Mouse (Mus musculus): Measurements from ENCODE around the gene Ankrd6. TPM values are rescaled to one million over a fixed set of nuclear protein-coding genes. Genes with fewer than 3 reads are reported as not detected.

Gene Ankrd6
- polyA plus RNA-seq, 1 experiment from 2014 or later: 23.0 TPM

DNA sequence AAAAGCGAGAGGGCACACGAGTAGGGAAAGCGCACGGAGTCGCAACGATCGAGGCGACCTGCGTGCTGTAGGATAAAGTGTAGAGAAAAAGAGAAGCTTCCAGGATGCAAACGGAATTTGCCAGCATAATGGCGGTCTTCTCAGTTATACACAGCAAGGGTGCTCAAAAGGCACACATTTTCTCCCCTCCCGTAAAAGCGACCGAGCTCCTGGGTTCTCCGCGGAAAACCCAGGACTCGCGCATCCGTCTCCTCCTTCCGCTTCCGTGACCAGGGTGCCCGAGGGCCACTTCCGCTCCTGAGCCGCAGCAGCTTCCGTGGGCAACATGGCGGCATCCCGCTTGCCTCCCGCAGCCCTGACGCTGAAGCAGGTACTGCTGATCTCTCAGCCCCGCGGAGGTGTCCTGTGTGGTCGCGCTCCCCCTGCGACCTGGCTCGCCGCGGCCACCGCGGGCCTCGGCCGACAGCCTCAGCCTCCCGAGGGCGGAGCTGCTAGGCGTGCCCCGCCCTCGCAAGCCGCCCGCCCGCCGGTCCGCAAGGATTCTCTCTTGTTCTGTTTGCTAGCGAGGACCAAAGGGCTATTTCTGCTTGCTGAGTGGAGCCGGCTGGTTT, 150.6 kb downstream of the Ankrd6 start, which contains the start of gene Lyrm2:
Gene Lyrm2 (plus strand): TSS at position 288 of the 611 bp plus-strand sequence.
- peak; percentile 85 for DNase-seq (ENCODE audit: low spot score)
- WGBS: under 1% methylated on average over 53 of the region's 53 CpGs
- H3K4me3 ChIP-seq (replicated peaks; ENCODE audit: low read length): peak within 1 kb of the TSS; percentile 76

GRCm38 (mm10) chr4:32798976-32799375, 151.7 kb downstream of the Ankrd6 start:
- Histone ChIP-seq H3K27ac (no peak overlapping the region), H3K4me3 (replicated peaks; ENCODE audit: low read length) (no peak overlapping the region), H3K9ac (no peak overlapping the region), H3K27me3 (ENCODE audit: control insufficient read depth, insufficient read depth, low read length) (no peaks in the 10 kb centered on the region), H3K9me3 (ENCODE audit: control insufficient read depth, low read length) (no peaks in the 10 kb centered on the region), H3K4me1 (replicated peaks; ENCODE audit: control insufficient read depth, insufficient read depth, low read length) (peaks cover 8% of the 10 kb centered on the region), H3K4me2 (replicated peaks) (no peak overlapping the region), H3K36me3 (replicated peaks; ENCODE audit: control insufficient read depth, insufficient read depth) (peaks cover 7% of the 10 kb centered on the region; the same call in 1 of the 2 replicates)
- WGBS: 97% methylated on average over 4 of the region's 4 CpGs
- DNase-seq (ENCODE audit: low spot score): no peak
- ATAC-seq (ENCODE audit: low FRiP score): no peak

More for the DNA sequence above, 150.6 kb downstream of the Ankrd6 start, which contains the start of gene Lyrm2:
- Histone ChIP-seq H3K27ac (peak within 1 kb of the TSS; percentile 99), H3K9ac (peak within 1 kb of the TSS; percentile 90), H3K4me2 (replicated peaks) (peak within 1 kb of the TSS; percentile 67), H3K36me3 (replicated peaks; ENCODE audit: control insufficient read depth, insufficient read depth) (peaks cover 7% of the 10 kb centered on the region; the same call in 1 of the 2 replicates), H3K9me3 (ENCODE audit: control insufficient read depth, low read length) (no peaks in the 10 kb centered on the region), H3K4me1 (replicated peaks; ENCODE audit: control insufficient read depth, insufficient read depth, low read length) (peaks cover 8% of the 10 kb centered on the region), H3K27me3 (ENCODE audit: control insufficient read depth, insufficient read depth, low read length) (no peaks in the 10 kb centered on the region)
- ATAC-seq (ENCODE audit: low FRiP score): peak; percentile 95

DNA sequence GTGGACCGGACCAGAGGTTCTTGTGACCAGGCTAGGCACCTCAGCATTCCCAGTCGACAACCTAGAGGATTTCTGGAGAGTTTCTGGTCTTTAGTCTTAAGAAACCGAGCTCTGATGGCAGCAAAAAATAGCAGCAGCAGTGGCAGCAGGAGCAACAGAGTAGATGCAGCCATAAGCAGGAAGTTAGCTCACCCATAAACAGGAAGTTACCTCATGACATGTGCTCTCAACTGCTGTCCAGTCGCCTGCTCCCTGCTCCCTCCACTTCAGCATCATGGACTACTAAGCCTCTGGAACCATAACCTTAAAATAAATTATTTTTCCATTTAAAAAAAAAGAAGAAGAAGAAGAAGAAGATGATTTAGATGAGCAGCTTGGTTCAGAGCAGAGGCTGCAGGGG, 161.6 kb downstream of the Ankrd6 start:
- no peak overlapping the region for H3K27ac ChIP-seq
- H3K27me3 ChIP-seq (ENCODE audit: control insufficient read depth, insufficient read depth, low read length): no peaks in the 10 kb centered on the region
- H3K36me3 ChIP-seq (replicated peaks; ENCODE audit: control insufficient read depth, insufficient read depth): no peaks in the 10 kb centered on the region
- H3K4me3 ChIP-seq (replicated peaks; ENCODE audit: low read length): no peak overlapping the region
- no peak for DNase-seq (ENCODE audit: low spot score)
- H3K9me3 ChIP-seq (ENCODE audit: control insufficient read depth, low read length): no peaks in the 10 kb centered on the region
- ATAC-seq (ENCODE audit: low FRiP score): no peak
- 84% methylated on average over 4 of the region's 4 CpGs for WGBS
- no peak overlapping the region for H3K9ac ChIP-seq
- no peak overlapping the region for H3K4me2 ChIP-seq (replicated peaks)
- H3K4me1 ChIP-seq (replicated peaks; ENCODE audit: control insufficient read depth, insufficient read depth, low read length): no peaks in the 10 kb centered on the region

- no peaks in the 10 kb centered on the region for H3K36me3 ChIP-seq (replicated peaks; ENCODE audit: control insufficient read depth, insufficient read depth)
- no peaks in the 10 kb centered on the region for H3K27me3 ChIP-seq (ENCODE audit: control insufficient read depth, insufficient read depth, low read length)
- 90% methylated on average over 1 of the region's 1 CpGs for WGBS
- H3K9ac ChIP-seq: no peak overlapping the region
- H3K9me3 ChIP-seq (ENCODE audit: control insufficient read depth, low read length): no peaks in the 10 kb centered on the region
- DNase-seq (ENCODE audit: low spot score) (no peak), ATAC-seq (ENCODE audit: low FRiP score) (no peak)
- no peak overlapping the region for H3K4me3 ChIP-seq (replicated peaks; ENCODE audit: low read length)
- no peak overlapping the region for H3K27ac ChIP-seq
- no peak overlapping the region for H3K4me2 ChIP-seq (replicated peaks)
- H3K4me1 ChIP-seq (replicated peaks; ENCODE audit: control insufficient read depth, insufficient read depth, low read length): no peaks in the 10 kb centered on the region
Measured at GRCm38 (mm10) chr4:32787110-32787509, 163.5 kb downstream of the Ankrd6 start.

DNA sequence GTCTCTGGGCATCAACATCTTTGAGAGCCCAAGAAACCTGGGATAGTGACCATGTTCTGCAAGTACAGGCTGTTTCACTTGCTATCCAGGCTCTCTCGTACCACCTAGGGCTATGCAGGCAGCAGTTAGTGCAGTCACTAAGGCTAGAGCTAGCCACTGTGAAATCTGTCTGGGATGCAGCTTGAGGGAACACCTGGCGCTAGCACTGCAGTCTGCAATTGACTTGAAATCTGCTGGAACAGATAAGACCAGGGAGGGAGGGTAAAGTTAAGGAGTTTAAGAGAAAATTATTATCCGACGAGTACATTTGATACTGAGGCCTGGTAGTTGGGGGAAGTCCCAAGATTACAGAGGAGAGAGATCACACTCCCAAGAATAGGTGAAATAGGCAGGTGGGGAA, 170.6 kb downstream of the Ankrd6 start:
- Histone ChIP-seq H3K9ac (no peak overlapping the region), H3K9me3 (ENCODE audit: control insufficient read depth, low read length) (no peaks in the 10 kb centered on the region), H3K36me3 (replicated peaks; ENCODE audit: control insufficient read depth, insufficient read depth) (peaks cover 22% of the 10 kb centered on the region), H3K4me2 (replicated peaks) (no peak overlapping the region), H3K4me3 (replicated peaks; ENCODE audit: low read length) (no peak overlapping the region), H3K27me3 (ENCODE audit: control insufficient read depth, insufficient read depth, low read length) (no peaks in the 10 kb centered on the region), H3K27ac (no peak overlapping the region), H3K4me1 (replicated peaks; ENCODE audit: control insufficient read depth, insufficient read depth, low read length) (no peaks in the 10 kb centered on the region)
- ATAC-seq (ENCODE audit: low FRiP score): no peak
- no peak for DNase-seq (ENCODE audit: low spot score)
- 98% methylated on average over 4 of the region's 4 CpGs for WGBS

DNA sequence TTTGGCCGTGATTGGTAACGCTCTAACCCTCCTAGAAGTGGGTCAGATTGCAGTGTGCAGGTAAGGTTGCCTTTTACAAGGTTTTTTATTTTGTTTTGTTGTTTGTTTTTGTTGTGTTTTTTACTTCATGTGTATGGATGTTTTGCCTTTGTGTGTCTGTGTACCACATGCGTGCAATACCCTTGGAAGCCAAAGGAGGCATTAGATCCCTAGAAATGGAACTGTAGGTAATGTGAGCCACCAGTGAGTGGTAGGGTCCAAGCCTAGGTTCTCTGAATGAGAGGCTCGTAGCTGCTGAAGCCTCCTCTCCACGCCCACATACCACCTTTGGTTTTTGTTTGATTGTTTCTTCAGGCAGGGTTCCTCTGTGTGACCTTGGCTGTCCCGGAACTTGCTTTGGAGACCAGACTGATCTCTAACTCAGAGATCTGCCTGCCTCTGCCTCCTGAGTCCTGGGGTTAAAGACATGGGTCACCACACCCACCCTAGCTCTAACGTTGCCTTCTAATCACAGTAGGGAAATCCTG, 180.3 kb downstream of the Ankrd6 start:
- Histone ChIP-seq H3K4me2 (replicated peaks) (no peak overlapping the region), H3K4me3 (replicated peaks; ENCODE audit: low read length) (no peak overlapping the region), H3K9ac (no peak overlapping the region), H3K9me3 (ENCODE audit: control insufficient read depth, low read length) (no peaks in the 10 kb centered on the region), H3K27ac (no peak overlapping the region), H3K36me3 (replicated peaks; ENCODE audit: control insufficient read depth, insufficient read depth) (peaks cover 90% of the 10 kb centered on the region), H3K4me1 (replicated peaks; ENCODE audit: control insufficient read depth, insufficient read depth, low read length) (no peaks in the 10 kb centered on the region), H3K27me3 (ENCODE audit: control insufficient read depth, insufficient read depth, low read length) (no peaks in the 10 kb centered on the region)
- DNase-seq (ENCODE audit: low spot score) (no peak), ATAC-seq (ENCODE audit: low FRiP score) (no peak)
- 97% methylated on average over 7 of the region's 7 CpGs for WGBS

DNA sequence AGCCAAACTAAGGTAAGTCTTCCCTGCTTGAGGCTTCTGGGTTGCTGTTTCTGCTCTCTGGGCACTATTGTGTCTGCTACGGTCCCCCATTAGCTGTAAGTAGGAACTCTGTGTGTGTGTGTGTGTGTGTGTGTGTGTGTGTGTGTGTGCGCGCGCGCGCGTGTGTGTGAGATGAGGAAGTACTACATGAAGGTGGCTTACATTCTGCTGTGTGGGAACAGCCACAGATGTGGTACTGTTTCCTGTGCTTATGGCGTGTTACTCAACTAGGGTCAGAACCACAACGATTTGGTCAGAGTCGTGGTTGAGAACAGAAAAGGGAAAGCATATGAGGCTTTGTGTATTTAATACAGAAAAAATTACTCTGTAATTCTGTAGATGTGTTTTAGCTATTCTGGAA, 182.6 kb downstream of the Ankrd6 start:
- peaks cover 85% of the 10 kb centered on the region for H3K36me3 ChIP-seq (replicated peaks; ENCODE audit: control insufficient read depth, insufficient read depth)
- no peak for ATAC-seq (ENCODE audit: low FRiP score)

GRCm38 (mm10) chr4:32767471-32767870, 183.2 kb downstream of the Ankrd6 start:
- no peak overlapping the region for H3K27ac ChIP-seq
- H3K9ac ChIP-seq: no peak overlapping the region
- H3K36me3 ChIP-seq (replicated peaks; ENCODE audit: control insufficient read depth, insufficient read depth): peaks cover 85% of the 10 kb centered on the region
- 84% methylated on average over 7 of the region's 7 CpGs for WGBS
- no peak overlapping the region for H3K4me2 ChIP-seq (replicated peaks)
- ATAC-seq (ENCODE audit: low FRiP score) (no peak), DNase-seq (ENCODE audit: low spot score) (no peak)
- no peaks in the 10 kb centered on the region for H3K27me3 ChIP-seq (ENCODE audit: control insufficient read depth, insufficient read depth, low read length)
- no peaks in the 10 kb centered on the region for H3K4me1 ChIP-seq (replicated peaks; ENCODE audit: control insufficient read depth, insufficient read depth, low read length)
- H3K4me3 ChIP-seq (replicated peaks; ENCODE audit: low read length): no peak overlapping the region
- H3K9me3 ChIP-seq (ENCODE audit: control insufficient read depth, low read length): no peaks in the 10 kb centered on the region

More for the DNA sequence above, 182.6 kb downstream of the Ankrd6 start:
- Histone ChIP-seq H3K4me1 (replicated peaks; ENCODE audit: control insufficient read depth, insufficient read depth, low read length) (no peaks in the 10 kb centered on the region), H3K4me2 (replicated peaks) (no peak overlapping the region), H3K27me3 (ENCODE audit: control insufficient read depth, insufficient read depth, low read length) (no peaks in the 10 kb centered on the region), H3K9ac (no peak overlapping the region), H3K4me3 (replicated peaks; ENCODE audit: low read length) (no peak overlapping the region), H3K9me3 (ENCODE audit: control insufficient read depth, low read length) (no peaks in the 10 kb centered on the region), H3K27ac (no peak overlapping the region)
- 96% methylated on average over 10 of the region's 10 CpGs for WGBS
- DNase-seq (ENCODE audit: low spot score): no peak

- DNase-seq (ENCODE audit: low spot score) (no peak), ATAC-seq (ENCODE audit: low FRiP score) (no peak)
- H3K36me3 ChIP-seq (replicated peaks; ENCODE audit: control insufficient read depth, insufficient read depth): peaks cover 80% of the 10 kb centered on the region
- H3K27ac ChIP-seq: no peak overlapping the region
- 92% methylated on average over 2 of the region's 2 CpGs for WGBS
- H3K9ac ChIP-seq: no peak overlapping the region
- H3K4me3 ChIP-seq (replicated peaks; ENCODE audit: low read length): no peak overlapping the region
- H3K4me1 ChIP-seq (replicated peaks; ENCODE audit: control insufficient read depth, insufficient read depth, low read length): no peaks in the 10 kb centered on the region
- no peak overlapping the region for H3K4me2 ChIP-seq (replicated peaks)
- no peaks in the 10 kb centered on the region for H3K27me3 ChIP-seq (ENCODE audit: control insufficient read depth, insufficient read depth, low read length)
- H3K9me3 ChIP-seq (ENCODE audit: control insufficient read depth, low read length): no peaks in the 10 kb centered on the region
Measured at GRCm38 (mm10) chr4:32757430-32757829, 193.2 kb downstream of the Ankrd6 start.
